Mouse (Mus musculus) gastrocnemius, adult 2 months (tissue): Measurements from ENCODE around the gene Chn1. TPM values are rescaled to one million over a fixed set of nuclear protein-coding genes. Genes with fewer than 3 reads are reported as not detected.
"Not testable (repeated sequence)": the region's sequence is repeated elsewhere in the genome, so short reads cannot be mapped to it uniquely, and the experiment has no call there.

Experiments used
- DNase-seq: peaks from one replicate; pipeline ENCODE4 v3.0.0; 2022
- H3K27ac ChIP-seq: fragments of 200-600 bp; 2 replicates; pipeline ENCODE4 v1.8.1; 2022; ENCODE audit warnings: mild to moderate bottlenecking
- H3K4me3 ChIP-seq: fragments of 200-600 bp; 2 replicates; pipeline ENCODE4 v1.8.1; 2022; ENCODE audit warnings: mild to moderate bottlenecking, moderate library complexity
- CTCF ChIP-seq: fragments of 200-600 bp; IDR thresholded peaks from 2 replicates; pipeline ENCODE4 v1.8.1; 2022; ENCODE audit warnings: antibody characterized with exemption, mild to moderate bottlenecking, moderate library complexity
- intact Hi-C: fragments of 180-260 bp; cut with DNase I; formaldehyde crosslinking; loops from one replicate; pipeline ENCODE4 v1.15.1; 2025
- long read RNA-seq, 2 experiments: library from polyadenylated mRNA; stranded (forward); transcript quantifications; one replicate each; pipeline ENCODE4 v2.0.0; 2021
- total RNA-seq, 2 experiments: library from RNA; stranded (reverse); gene quantifications; 2 replicates each; pipeline ENCODE4 v1.2.3; 2021

The Chn1 gene
- 1 to 10 TPM; 2.3 to 4.9 TPM for total RNA-seq
- long read RNA-seq, experiment 1, full-length matches to known transcripts, result 1 of 3 reads
- long read RNA-seq, experiment 1, partial matches to known transcripts, result 0 of 3 reads
- long read RNA-seq, experiment 1, other reads (novel, unspliced or antisense), result 2 of 3 reads
- long read RNA-seq, experiment 2, full-length matches to known transcripts, result 2 of 3 reads
- long read RNA-seq, experiment 2, partial matches to known transcripts, result 0 of 3 reads
- long read RNA-seq, experiment 2, other reads (novel, unspliced or antisense), result 1 of 3 reads

- H3K4me3 ChIP-seq, result peak within 1 kb of the TSS; percentile 89
- intact Hi-C loops, result no loop called here
- TF ChIP-seq CTCF, result no peak
- no peak within 1 kb of the TSS for H3K27ac ChIP-seq
- DNase-seq, result peak; percentile 57
Observed at GRCm38 (mm10) chr2:73774786-73775682, at the start of gene Chn1. Gene Chn1 (minus strand): TSS chr2:73775346.

GRCm38 (mm10) chr2:73818742-73819141 is 43.6 kb upstream of the Chn1 start:
- no peak overlapping the region for H3K4me3 ChIP-seq
- TF ChIP-seq CTCF, result no peak
- intact Hi-C loops, result no loop called here
- DNase-seq, result no peak
- H3K27ac ChIP-seq, result no peak overlapping the region

- Histone ChIP-seq H3K4me3 (no peak overlapping the region), H3K27ac (no peak overlapping the region)
- no peak for TF ChIP-seq CTCF
- intact Hi-C loops, result no loop called here
- no peak for DNase-seq
Observed at GRCm38 (mm10) chr2:73807609-73808008, 32.5 kb upstream of the Chn1 start.

GRCm38 (mm10) chr2:73800127-73800526 is 25.0 kb upstream of the Chn1 start:
- H3K4me3 ChIP-seq, DNase-seq, H3K27ac ChIP-seq, intact Hi-C loops: not testable (repeated sequence)

- intact Hi-C loops, result no loop called here
Observed at GRCm38 (mm10) chr2:73798786-73799185, 23.6 kb upstream of the Chn1 start.

GRCm38 (mm10) chr2:73798136-73798535 is 23.0 kb upstream of the Chn1 start:
- intact Hi-C loops, result no loop called here

More at GRCm38 (mm10) chr2:73798786-73799185, 23.6 kb upstream of the Chn1 start:
- no peak for TF ChIP-seq CTCF
- Histone ChIP-seq H3K4me3 (no peak overlapping the region), H3K27ac (no peak overlapping the region)
- no peak for DNase-seq

GRCm38 (mm10) chr2:73791846-73792630 is 16.9 kb upstream of the Chn1 start:
- no peak overlapping the region for H3K27ac ChIP-seq
- no peak overlapping the region for H3K4me3 ChIP-seq
- intact Hi-C loops, result no loop called here
- peak; percentile 29 for TF ChIP-seq CTCF
- no peak for DNase-seq

More at GRCm38 (mm10) chr2:73798136-73798535, 23.0 kb upstream of the Chn1 start:
- no peak for TF ChIP-seq CTCF
- DNase-seq, result no peak
- Histone ChIP-seq H3K27ac (no peak overlapping the region), H3K4me3 (no peak overlapping the region)

- DNase-seq, result peak; percentile 55
- no peak overlapping the region for H3K4me3 ChIP-seq
- no peak for TF ChIP-seq CTCF
- intact Hi-C loops, result no loop called here
- no peak overlapping the region for H3K27ac ChIP-seq
Observed at GRCm38 (mm10) chr2:73790332-73790731, 15.2 kb upstream of the Chn1 start.

- no peak overlapping the region for H3K27ac ChIP-seq
- intact Hi-C loops, result no loop called here
- no peak overlapping the region for H3K4me3 ChIP-seq
- no peak for TF ChIP-seq CTCF
- DNase-seq, result no peak
Observed at GRCm38 (mm10) chr2:73788395-73788794, 13.2 kb upstream of the Chn1 start.

GRCm38 (mm10) chr2:73782371-73782905 is 7.3 kb upstream of the Chn1 start:
- Histone ChIP-seq H3K27ac (no peak overlapping the region), H3K4me3 (no peak overlapping the region; the same call in 1 of the 2 replicates)
- DNase-seq, result no peak
- intact Hi-C loops, result no loop called here
- TF ChIP-seq CTCF, result no peak

- DNase-seq, result no peak
- Histone ChIP-seq H3K4me3 (no peak overlapping the region), H3K27ac (no peak overlapping the region)
- no peak for TF ChIP-seq CTCF
- intact Hi-C loops, result no loop called here
Observed at GRCm38 (mm10) chr2:73780321-73781010, 5.3 kb upstream of the Chn1 start.

- no peak overlapping the region for H3K4me3 ChIP-seq
- TF ChIP-seq CTCF, result no peak
- DNase-seq, result no peak
- intact Hi-C loops, result no loop called here
- no peak overlapping the region for H3K27ac ChIP-seq
Observed at GRCm38 (mm10) chr2:73779796-73780195, 4.7 kb upstream of the Chn1 start.
